Mouse (Mus musculus) Patski (cell line): ENCODE data around the gene Gm49320. TPM values are rescaled to one million over a fixed set of nuclear protein-coding genes. Genes with fewer than 3 reads are reported as not detected.

Source experiments
- ATAC-seq: fragments of 100-300 bp; one replicate; pipeline ENCODE4 v1.8.0; 2021
- CTCF ChIA-PET: fragments of 350-600 bp; sonication (Branson Sonifier 250); formaldehyde crosslinking; loops from one replicate; lab custom pipeline; 2022; ENCODE audit warnings: inconsistent platforms; lab: Charles Lee
- POLR2A ChIA-PET: fragments of 350-600 bp; sonication (Branson Sonifier 250); formaldehyde crosslinking; loops from one replicate; lab custom pipeline; 2022; ENCODE audit warnings: antibody characterized with exemption, inconsistent platforms; lab: Charles Lee
- DNase-seq: peaks from one replicate; pipeline ENCODE4 v3.0.0-alpha.2; 2011; ENCODE audit warnings: low read depth, low spot score
- H3K27me3 ChIP-seq: fragments of 371-371 bp; one replicate; pipeline ENCODE4 v1.5.1; 2021
- CTCF ChIP-seq: fragments of 100-300 bp; IDR thresholded peaks from one replicate; pipeline ENCODE4 v1.5.1; 2021
- in situ Hi-C: fragments of 300-500 bp; cut with MboI; formaldehyde crosslinking; loops from 3 replicates; pipeline ENCODE4 v1.11.1; 2018; ENCODE audit warnings: low pct_unique_long_range_greater_than_20kb, mixed read lengths
- polyA plus RNA-seq: library from polyadenylated mRNA; unstranded; gene quantifications from one replicate; pipeline ENCODE4 v1.2.3, GENCODE M21; 2021

Gm49320 gene
- polyA plus RNA-seq, result not detected

- TF ChIP-seq CTCF, result no peak
- ChIA-PET CTCF (interaction anchor here (0.7 to 4.8 kb wide), 5 partner anchors 10 to 39 kb away, joined by 3 to 37 read pairs (median 3); partner anchors contain the start of gene Tgfbr3l), POLR2A (interaction anchor here (0.7 to 3.7 kb wide), 5 partner anchors 11 to 65 kb away, joined by 3 to 20 read pairs (median 3); partner anchors contain the start of gene Tgfbr3l)
- peak; percentile 87 for ATAC-seq
- peak; percentile 98 for DNase-seq
- no peaks in the 10 kb centered on the region for H3K27me3 ChIP-seq
- in situ Hi-C loops, result no loop called here
Observed at GRCm38 (mm10) chr8:4238434-4239192, at the start of gene Gm49320, which contains the start of gene Map2k7. Gene Gm49320, plus strand, starts transcription at chr8:4238865. Gene Map2k7, plus strand, starts transcription at chr8:4238740.

- H3K27me3 ChIP-seq, result no peaks in the 10 kb centered on the region
- CTCF ChIA-PET, result interaction anchor here (1.6 kb wide), 1 partner anchor 20 kb away, joined by 4 read pairs; no protein-coding TSS in a partner anchor
- POLR2A ChIA-PET, result no interaction called here
- ATAC-seq (no peak), DNase-seq (no peak)
- in situ Hi-C loops, result no loop called here
- TF ChIP-seq CTCF, result no peak
Observed at GRCm38 (mm10) chr8:4189031-4189722, 49.5 kb upstream of the Gm49320 start.

- ChIA-PET POLR2A (no interaction called here), CTCF (interaction anchor here (0.9 to 3.0 kb wide), 7 partner anchors 8 to 65 kb away, joined by 3 to 12 read pairs (median 8); no protein-coding TSS in a partner anchor)
- in situ Hi-C loops, result loop anchor here (10.0 kb wide), 1 partner anchor 182 kb away; no protein-coding TSS in a partner anchor
- ATAC-seq (no peak), DNase-seq (no peak)
- no peaks in the 10 kb centered on the region for H3K27me3 ChIP-seq
- no peak for TF ChIP-seq CTCF
Observed at GRCm38 (mm10) chr8:4192305-4192704, 46.4 kb upstream of the Gm49320 start.

GRCm38 (mm10) chr8:4192807-4193587, 45.7 kb upstream of the Gm49320 start:
- CTCF ChIA-PET, result interaction anchor here (0.6 to 3.0 kb wide), 16 partner anchors 9 to 401 kb away, joined by 3 to 12 read pairs (median 4); partner anchors contain the start of gene Snapc2
- DNase-seq (peak; percentile 7), ATAC-seq (peak; percentile 94)
- POLR2A ChIA-PET, result interaction anchor here (0.8 to 1.5 kb wide), 2 partner anchors 60 to 66 kb away, joined by 3 read pairs; partner anchors contain the start of genes Ctxn1 and Snapc2
- peak; percentile 98 for TF ChIP-seq CTCF
- in situ Hi-C loops, result loop anchor here (10.0 kb wide), 1 partner anchor 182 kb away; no protein-coding TSS in a partner anchor
- H3K27me3 ChIP-seq, result no peaks in the 10 kb centered on the region

- in situ Hi-C loops, result loop anchor here (10.0 kb wide), 1 partner anchor 181 kb away; no protein-coding TSS in a partner anchor
- TF ChIP-seq CTCF, result no peak
- POLR2A ChIA-PET, result interaction anchor here (0.8 to 1.5 kb wide), 2 partner anchors 59 to 65 kb away, joined by 3 read pairs; partner anchors contain the start of genes Ctxn1 and Snapc2
- ATAC-seq, result peak; percentile 53
- H3K27me3 ChIP-seq, result no peaks in the 10 kb centered on the region
- DNase-seq, result no peak
- CTCF ChIA-PET, result interaction anchor here (0.6 to 3.0 kb wide), 14 partner anchors 9 to 73 kb away, joined by 3 to 12 read pairs (median 5); partner anchors contain the start of gene Snapc2
Observed at GRCm38 (mm10) chr8:4193588-4193894, 45.1 kb upstream of the Gm49320 start.

- ATAC-seq (no peak), DNase-seq (no peak)
- POLR2A ChIA-PET, result no interaction called here
- TF ChIP-seq CTCF, result no peak
- in situ Hi-C loops, result no loop called here
- CTCF ChIA-PET, result no interaction called here
- H3K27me3 ChIP-seq, result no peaks in the 10 kb centered on the region
Observed at GRCm38 (mm10) chr8:4201321-4201720, 37.3 kb upstream of the Gm49320 start.

GRCm38 (mm10) chr8:4205246-4206123, 33.2 kb upstream of the Gm49320 start:
- TF ChIP-seq CTCF, result no peak
- H3K27me3 ChIP-seq, result no peaks in the 10 kb centered on the region
- in situ Hi-C loops, result no loop called here
- ChIA-PET CTCF (interaction anchor here (1.2 to 1.9 kb wide), 2 partner anchors 10 to 12 kb away, joined by 3 to 6 read pairs; no protein-coding TSS in a partner anchor), POLR2A (interaction anchor here (0.8 kb wide), 1 partner anchor 13 kb away, joined by 9 read pairs; no protein-coding TSS in a partner anchor)
- ATAC-seq (no peak), DNase-seq (no peak)

GRCm38 (mm10) chr8:4206182-4207015, 32.3 kb upstream of the Gm49320 start:
- DNase-seq (no peak), ATAC-seq (no peak)
- CTCF ChIA-PET, result interaction anchor here (1.2 to 1.9 kb wide), 2 partner anchors 11 to 13 kb away, joined by 3 to 6 read pairs; no protein-coding TSS in a partner anchor
- in situ Hi-C loops, result no loop called here
- TF ChIP-seq CTCF, result no peak
- no peaks in the 10 kb centered on the region for H3K27me3 ChIP-seq
- POLR2A ChIA-PET, result no interaction called here
